Mouse (Mus musculus): Measurements from ENCODE around the gene Minpp1.
"Not testable (repeated sequence)": the region's sequence is repeated elsewhere in the genome, so short reads cannot be mapped to it uniquely, and the experiment has no call there.

The Minpp1 gene

DNA sequence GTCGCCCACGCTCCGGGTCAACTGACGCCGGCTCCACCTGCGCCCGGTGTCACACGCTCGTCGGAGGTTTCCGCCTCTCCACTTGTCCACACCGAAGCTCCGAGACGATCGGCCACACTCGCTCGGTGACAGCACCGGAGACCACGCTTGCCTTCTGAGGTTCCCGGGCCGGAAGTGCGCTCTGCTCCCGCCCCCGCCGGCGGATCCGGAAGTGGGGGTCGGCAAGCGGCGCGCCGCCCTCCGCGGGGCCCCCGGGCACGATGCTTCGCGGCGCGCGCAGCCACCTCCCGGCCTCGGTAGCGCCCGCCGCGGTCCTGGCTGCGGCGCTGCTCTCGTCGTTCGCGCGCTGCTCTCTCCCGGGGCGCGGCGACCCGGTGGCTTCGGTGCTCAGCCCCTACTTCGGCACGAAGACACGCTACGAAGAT, at the start of gene Minpp1:
Gene Minpp1, plus strand, starts transcription at position 89 of the 425 bp plus-strand sequence.
- peak; percentile 78 for DNase-seq (ENCODE audit: low spot score)

DNA sequence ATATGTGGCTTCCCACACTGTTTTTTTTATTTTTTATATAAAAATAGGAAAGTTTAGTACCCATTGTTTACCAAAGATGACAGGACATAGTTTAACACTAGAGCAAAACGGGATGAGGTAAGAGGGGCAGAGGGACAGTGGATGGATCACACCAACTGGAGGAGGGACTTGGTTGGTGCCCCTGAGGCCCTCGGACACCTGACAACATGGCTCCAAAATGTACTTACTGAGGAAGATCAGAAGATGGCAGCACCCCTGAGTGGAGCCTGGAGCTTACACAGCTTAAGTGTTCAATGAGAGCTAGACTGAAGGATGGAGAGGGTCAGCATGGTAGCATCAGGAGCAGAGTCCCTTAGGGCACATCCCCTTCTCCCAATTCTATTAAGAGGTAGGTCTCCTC, 46.2 kb upstream of the Minpp1 start:
- no peak for DNase-seq (ENCODE audit: low spot score)

DNA sequence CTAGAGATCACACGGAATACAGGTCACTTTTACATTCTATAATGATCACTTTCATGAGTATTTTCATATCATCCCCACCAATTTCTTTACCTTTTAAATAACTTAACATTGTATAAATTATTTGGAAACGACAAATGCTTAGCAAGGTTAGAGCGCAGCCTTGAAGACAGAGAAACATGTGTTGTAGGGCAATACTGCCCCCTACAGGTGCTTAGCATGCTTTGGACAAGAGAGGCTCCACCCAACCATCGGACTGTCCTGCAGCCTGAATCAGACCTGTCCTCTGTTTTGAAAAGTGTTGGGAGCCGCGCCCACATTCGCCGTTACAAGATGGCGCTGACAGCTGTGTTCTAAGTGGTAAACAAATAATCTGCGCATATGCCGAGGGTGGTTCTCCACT, 44.0 kb upstream of the Minpp1 start:
- DNase-seq (ENCODE audit: low spot score) = no peak

DNA sequence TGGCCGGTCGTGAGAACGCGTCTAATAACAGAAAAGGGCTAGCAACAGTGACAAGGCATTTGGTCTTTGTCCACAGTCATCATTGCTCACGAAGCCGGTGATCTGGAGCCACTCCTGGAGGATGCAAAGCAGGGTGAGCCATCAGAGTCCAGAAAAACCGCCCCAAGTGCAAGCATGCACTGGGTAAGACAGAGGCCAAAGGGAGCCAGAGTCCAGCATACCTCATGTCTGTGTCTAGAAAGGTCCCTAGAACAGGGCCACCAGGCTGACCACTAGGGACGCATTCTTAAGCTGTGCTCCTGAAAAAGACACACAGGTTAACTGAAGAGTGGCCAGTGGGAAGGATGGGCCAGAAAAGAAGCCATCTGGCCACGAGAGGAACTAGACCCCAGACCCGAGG, 36.6 kb upstream of the Minpp1 start:
- no peak for DNase-seq (ENCODE audit: low spot score)

DNA sequence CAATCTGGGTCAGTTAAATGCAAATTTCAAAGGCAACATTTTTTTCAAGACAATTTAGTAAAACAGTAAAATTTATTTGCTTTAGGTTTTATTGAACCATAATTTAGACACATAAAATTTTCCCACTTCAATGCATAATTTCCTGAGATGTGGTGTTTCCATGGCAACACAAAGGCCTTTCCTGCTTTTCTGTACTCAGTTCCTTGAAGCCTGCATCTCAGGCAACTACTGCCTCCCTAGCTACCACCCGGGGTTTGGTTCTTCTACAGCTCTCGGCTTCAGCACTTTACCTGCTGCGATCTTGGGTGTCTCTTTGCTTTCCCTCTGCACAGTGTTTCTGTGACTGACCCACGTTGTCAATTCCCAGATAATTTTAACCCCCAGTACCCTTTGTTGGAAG, 33.3 kb upstream of the Minpp1 start:
- no peak for DNase-seq (ENCODE audit: low spot score)

GRCm38 (mm10) chr19:32456744-32457143, 28.8 kb upstream of the Minpp1 start:
- no peak for DNase-seq (ENCODE audit: low spot score)

DNA sequence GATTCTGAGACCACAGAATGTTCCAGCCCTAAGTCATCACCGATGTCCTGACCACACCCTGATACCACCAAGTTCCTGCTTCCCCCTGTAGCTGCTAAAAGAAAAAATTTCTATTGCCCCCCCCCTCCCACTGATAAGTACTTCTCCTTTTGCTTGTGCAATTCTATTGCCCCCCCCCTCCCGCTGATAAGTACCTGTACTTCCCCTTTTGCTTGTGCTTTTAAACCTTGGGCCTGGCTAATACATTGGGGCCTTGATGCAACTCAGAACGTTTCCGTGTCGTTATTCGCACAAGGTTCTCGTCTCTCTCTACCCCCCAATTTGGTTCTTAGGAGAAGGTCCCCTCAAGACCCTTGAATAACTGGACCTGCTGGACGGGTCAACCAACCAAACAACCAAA, 27.9 kb upstream of the Minpp1 start:
- not testable (repeated sequence) for DNase-seq (ENCODE audit: low spot score)

- DNase-seq (ENCODE audit: low spot score) = no peak
These were observed 22.5 kb upstream of the Minpp1 start for GRCm38 (mm10) chr19:32463037-32463436.

- no peak for DNase-seq (ENCODE audit: low spot score)
These were observed 20.3 kb upstream of the Minpp1 start for GRCm38 (mm10) chr19:32465228-32465627.

GRCm38 (mm10) chr19:32466478-32466877, 19.1 kb upstream of the Minpp1 start, which contains the start of gene Rpl9-ps6:
Rpl9-ps6 (minus strand) TSS chr19:32466578.
- DNase-seq (ENCODE audit: low spot score) = no peak

GRCm38 (mm10) chr19:32467325-32467724, 18.2 kb upstream of the Minpp1 start:
- DNase-seq (ENCODE audit: low spot score) = no peak

DNA sequence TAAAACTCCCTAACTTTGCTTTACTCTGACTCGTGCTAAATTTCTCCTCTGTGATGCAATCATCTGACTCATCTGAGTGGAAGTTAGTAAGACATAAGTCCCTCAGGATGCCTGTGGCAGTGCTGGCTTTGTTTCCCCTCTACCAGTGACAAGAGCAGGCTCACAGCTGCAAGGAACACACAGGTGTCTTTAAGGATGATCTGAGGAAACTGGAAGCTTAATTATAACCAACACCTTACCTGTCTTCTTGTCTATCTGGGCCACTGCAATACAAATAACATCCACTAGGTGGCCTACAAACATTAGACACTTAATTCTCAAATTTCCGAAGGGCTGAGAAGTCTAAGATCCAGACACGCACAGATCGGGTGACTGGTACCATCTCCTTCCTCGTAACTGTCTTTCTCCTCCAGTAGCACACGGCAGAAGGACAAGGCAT, 15.5 kb upstream of the Minpp1 start:
- peak; percentile 41 for DNase-seq (ENCODE audit: low spot score)

DNA sequence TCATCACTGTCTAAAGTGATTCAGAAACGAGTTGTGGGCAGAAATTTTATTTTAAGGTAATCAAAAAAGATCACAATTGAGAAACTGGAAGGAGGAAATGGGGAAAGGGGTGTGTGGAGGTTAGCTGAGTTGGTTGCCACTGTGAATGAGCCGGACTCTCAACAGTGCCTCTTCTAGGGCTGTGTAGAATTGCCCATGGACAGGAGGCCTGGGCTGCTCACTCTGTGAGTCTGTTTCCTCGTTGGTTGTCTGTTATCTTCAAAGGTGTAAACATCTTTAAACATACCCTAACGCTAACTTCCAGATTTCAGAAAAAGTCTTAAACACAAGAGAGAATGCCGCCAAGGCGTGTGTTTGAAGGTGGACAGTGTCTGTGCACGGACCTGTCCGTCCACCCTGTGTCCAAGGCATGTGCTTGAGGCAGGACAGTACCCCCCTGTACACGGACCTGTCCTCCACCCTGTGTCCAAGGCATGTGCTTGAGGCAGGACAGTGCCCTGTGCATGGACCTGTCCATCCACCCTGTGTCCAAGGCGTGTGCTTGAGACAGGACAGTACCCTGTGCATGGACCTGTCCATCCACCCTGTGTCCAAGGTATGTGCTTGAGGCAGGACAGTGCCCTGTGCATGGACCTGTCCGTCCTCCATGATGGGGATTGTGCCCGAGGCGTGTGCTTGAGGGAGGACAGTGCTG, 14.9 kb upstream of the Minpp1 start:
- DNase-seq (ENCODE audit: low spot score) = no peak

- DNase-seq (ENCODE audit: low spot score) = no peak
These were observed 9.4 kb upstream of the Minpp1 start for GRCm38 (mm10) chr19:32476016-32476711.

DNA sequence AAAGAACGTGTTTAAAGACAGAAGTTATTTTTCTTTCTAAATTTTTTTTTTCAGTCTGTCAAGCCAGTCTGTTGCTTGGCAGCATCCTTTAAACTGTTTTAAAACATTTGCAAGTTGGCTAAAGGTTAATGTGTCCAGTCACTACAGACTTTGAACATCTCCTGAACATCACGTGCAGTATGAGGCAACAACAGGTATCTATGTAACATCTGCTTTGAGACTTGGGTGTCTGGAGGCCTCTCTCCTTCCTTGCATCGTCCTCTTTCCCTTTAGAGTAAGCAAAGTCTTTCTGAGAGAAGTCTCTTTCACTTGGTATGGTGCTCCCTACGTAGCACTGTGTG, 8.9 kb upstream of the Minpp1 start:
- DNase-seq (ENCODE audit: low spot score) = no peak

DNA sequence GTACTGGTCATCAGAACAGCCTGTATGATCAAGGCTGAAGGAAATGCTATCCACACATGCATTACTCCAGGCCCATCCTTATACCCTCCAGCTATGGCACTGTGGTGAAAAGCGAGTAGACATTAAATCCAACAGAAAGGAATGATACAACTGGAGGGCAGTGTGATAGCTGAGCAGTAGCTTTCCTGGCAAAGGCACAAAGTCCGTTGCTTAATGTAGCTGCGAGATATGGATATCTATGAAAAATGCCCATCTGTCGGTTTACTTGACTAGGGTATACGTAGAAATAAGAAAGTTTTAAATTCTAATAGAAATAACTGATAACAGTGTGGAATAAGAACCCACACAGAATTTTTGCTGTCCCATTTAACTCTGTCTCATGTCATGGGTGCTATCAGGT, 5.3 kb upstream of the Minpp1 start:
- no peak for DNase-seq (ENCODE audit: low spot score)

DNA sequence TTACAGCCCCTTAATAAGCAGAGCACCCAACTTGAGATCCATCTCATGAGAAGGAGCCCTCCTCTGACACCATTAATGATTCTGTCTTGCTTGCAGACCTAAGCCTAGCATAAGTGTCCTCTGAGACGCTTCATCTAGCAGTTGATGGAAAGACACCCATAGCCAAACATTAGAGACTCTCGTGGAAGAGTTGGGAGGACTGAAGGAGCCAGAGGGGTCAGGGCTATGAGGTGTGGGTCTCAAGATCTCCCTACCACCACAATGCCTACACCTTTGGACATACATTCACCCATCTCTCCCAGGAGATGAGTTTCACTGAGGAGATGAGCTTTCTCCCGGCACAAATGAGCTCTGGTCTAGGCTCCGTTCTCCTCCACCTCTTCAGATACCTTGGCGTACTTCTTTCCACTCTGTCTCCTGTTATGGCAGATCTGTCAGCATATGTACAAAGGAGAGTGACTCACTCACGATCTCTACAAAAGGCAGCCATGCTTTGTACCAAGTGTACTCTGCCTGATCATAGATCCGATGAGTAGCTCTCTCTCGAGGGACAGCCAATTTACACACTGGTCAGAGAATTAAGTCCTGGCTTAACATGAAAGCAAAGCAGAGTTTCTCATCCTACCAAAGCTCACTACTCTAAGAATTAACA, 4.7 kb upstream of the Minpp1 start:
- no peak for DNase-seq (ENCODE audit: low spot score)

- no peak for DNase-seq (ENCODE audit: low spot score)
These were observed 4.1 kb upstream of the Minpp1 start for GRCm38 (mm10) chr19:32481511-32481910.

DNA sequence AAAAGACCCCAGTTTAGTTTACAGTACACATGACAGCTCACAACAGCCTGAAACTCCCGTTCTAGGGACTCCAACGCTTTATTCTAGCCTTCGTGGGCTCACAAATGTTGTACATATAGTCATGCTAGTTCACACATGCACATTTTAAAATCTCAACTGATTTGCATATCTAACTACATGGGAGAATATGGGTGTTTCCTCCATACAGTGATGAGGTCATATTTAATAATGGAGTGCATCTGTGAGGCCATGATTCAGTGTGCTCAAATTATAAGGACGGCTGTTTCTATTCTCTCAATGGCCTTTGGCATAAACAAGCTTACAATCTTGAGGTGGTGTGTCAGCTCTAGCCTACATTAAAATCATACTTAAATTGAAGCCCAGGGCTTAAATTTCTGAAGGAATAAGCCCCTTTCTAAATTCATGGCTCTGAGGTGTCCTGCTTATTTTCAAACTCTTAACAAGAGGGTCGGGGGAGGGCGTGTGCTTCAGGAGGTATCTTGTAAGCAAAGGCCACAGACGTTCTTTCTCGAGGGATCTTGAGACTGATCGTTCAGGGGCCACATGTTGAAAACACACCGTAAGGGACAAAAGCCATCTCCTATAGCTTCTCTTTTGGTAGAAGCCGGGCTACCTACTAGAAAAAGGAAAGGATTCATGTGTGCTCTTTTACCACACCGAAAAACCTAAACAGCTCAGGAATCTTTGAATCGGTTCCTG, 468 bp upstream of the Minpp1 start:
- DNase-seq (ENCODE audit: low spot score) = no peak

DNA sequence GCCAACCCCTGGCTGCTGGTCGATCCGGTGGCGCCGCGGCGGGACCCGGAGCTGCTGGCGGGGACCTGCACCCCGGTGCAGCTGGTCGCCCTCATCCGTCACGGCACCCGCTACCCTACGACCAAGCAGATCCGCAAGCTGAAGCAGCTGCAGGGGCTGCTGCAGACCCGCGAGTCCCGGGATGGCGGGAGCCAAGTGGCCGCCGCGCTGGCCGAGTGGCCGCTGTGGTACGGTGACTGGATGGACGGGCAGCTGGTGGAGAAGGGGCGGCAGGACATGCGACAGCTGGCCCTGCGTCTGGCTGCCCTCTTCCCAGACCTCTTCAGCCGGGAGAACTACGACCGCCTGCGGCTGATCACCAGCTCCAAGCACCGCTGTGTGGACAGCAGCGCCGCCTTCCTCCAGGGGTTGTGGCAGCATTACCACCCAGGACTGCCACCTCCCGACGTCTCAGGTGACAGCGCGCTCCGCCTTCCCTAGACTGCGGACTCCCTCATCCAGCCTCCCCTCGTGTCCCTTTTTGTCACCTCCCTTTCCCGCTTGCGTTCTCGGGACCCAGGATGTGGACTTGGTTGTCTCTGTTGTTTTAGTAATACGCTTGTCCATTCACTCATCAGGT, 646 bp downstream of the Minpp1 start:
- peak; percentile 42 for DNase-seq (ENCODE audit: low spot score)

DNA sequence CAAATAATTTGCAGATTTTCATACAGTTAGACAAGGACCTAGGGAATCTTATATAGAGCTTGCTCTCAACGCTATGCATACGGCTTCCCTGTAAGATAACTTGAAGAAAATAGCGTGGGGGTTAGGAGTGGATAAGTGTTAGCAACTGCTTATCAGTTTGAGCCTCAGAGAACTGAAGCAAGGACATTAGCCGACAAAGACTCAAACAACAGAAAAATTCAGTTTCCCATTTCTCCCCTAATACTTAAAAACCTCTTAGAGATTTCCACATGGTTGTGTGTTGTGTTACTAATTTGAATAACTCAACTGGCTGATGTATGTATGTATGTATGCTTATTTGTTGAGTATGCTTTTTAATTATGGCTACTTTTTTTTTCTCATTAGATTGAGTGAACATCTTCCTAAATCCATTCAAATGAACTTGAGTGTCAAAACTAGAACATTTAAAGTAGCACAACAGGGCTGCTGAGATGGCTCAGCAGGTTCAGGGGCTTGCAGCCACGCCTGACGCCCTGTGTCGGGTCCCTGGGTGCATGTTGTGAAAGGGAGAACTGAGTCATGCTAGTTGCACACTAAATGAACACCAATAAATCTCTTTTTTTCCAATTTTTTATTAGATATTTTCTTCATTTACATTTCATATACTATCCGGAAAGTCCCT, 2.2 kb downstream of the Minpp1 start:
- DNase-seq (ENCODE audit: low spot score) = no peak
